Mouse (Mus musculus) neural tube, postnatal 0 days (tissue): ENCODE data around the gene Tmem247. TPM values are rescaled to one million over a fixed set of nuclear protein-coding genes. Genes with fewer than 3 reads are reported as not detected.

Source experiments
- polyA plus RNA-seq: library from polyadenylated mRNA; unstranded; fragments of >200 nt; fragmentation: Nextera tagmentation; extraction: Ambion mirVana; gene quantifications from 2 replicates; pipeline ENCODE4 v1.2.1, GENCODE M21; 2015

Gene Tmem247
- polyA plus RNA-seq = not detected in 2 replicates

GRCm38 (mm10) chr17:86917048-86917447, at the start of gene Tmem247:
Tmem247 (plus strand) TSS chr17:86917348.

DNA sequence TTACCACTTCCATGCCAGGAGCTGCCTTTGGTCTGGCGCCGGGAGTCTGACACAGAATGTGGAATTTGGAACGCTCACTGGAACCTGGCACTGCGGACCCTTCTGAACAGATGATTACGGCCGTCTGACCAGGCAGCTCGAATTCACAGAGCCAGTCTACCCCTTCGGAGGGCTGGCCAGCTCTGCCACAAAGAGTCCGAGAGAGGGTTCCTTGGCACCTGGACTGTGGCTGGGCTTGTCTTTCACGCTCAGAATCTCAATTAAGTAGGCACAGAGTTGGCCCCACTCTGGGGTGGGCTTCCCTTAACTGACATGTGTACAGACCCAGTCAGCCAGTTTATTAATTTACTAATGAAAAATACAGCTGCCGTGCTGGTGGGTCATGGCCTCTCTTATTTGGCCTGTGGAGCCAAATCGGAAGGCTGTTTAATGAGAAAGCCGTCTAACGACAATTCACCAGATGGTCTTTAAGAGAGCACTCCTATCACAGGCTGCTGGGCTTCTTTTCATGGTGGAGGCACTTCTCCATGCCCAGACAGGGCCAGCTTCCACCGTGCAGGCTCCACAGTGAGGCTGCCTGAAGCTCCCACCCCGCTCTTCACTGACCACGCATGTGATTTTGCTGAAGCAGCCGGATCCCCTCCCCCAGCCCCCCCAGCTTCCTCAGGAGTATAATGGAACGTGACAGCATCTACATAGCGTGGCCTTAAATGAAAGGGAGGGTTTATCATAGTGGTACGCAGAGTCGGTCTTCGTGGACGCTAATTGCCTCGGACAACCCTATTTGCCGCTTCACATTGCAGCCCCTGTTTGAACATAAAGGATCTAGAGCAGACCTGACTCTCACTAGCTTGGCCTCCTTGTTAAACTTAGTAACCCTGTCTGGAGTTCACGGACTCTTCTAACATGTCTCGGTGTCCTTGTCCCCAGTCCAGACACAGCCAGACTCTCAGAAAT, 31.0 kb downstream of the Tmem247 start, which contains the start of gene Atp6v1e2:
TSS of gene Atp6v1e2 (minus strand) at position 58 of the 957 bp plus-strand sequence.

GRCm38 (mm10) chr17:86962894-86963585, 45.9 kb downstream of the Tmem247 start, which contains the start of gene Rhoq:
Rhoq (plus strand) TSS chr17:86963082.

Other genes with a start within 250 kb of the Tmem247 start
- gene Epas1, start 163.6 kb upstream of the Tmem247 start, polyA plus RNA-seq = 4.9 and 6.0 TPM in 2 replicates
- gene Atp6v1e2, start 30.5 kb downstream of the Tmem247 start, polyA plus RNA-seq = 0.71 and 0.85 TPM in 2 replicates
- gene Rhoq, start 45.7 kb downstream of the Tmem247 start, polyA plus RNA-seq = 9.8 and 11.4 TPM in 2 replicates
- 35.7 and 39.7 TPM in 2 replicates for gene Pigf, start 108.1 kb downstream of the Tmem247 start, polyA plus RNA-seq
- 173 and 188 TPM in 2 replicates for gene Cript, start 108.2 kb downstream of the Tmem247 start, polyA plus RNA-seq
- 19.6 and 19.7 TPM in 2 replicates for gene Socs5, start 190.3 kb downstream of the Tmem247 start, polyA plus RNA-seq